Mouse (Mus musculus) lung, embryonic 14.5 days (tissue): Measurements from ENCODE around the gene Tubb2b. TPM values are rescaled to one million over a fixed set of nuclear protein-coding genes. Genes with fewer than 3 reads are reported as not detected.
A peak's percentile ranks its signal among the peaks of the same experiment; 100 is the strongest.
"Not testable (repeated sequence)": the region's sequence is repeated elsewhere in the genome, so short reads cannot be mapped to it uniquely, and the experiment has no call there.

ENCODE experiments used
- ATAC-seq: fragments of 200-750 bp; cut with Nextera tagmentation; 2 replicates; pipeline ENCODE4 v1.8.0; 2017; ENCODE audit warnings: mild to moderate bottlenecking, moderate TSS enrichment, moderate library complexity; ENCODE audit not compliant: insufficient read depth
- DNase-seq: peaks from one replicate; pipeline ENCODE4 v3.0.0-alpha.2; 2015
- H3K27ac ChIP-seq: fragments of 300-500 bp; sonication (generic); 2 replicates; pipeline ENCODE4 v1.5.1; 2014; ENCODE audit warnings: low read depth, mild to moderate bottlenecking, moderate library complexity
- H3K27me3 ChIP-seq: fragments of 300-500 bp; sonication (generic); 2 replicates; pipeline ENCODE4 v1.6.1; 2014; ENCODE audit warnings: low read length, control low read depth; ENCODE audit not compliant: insufficient read depth
- H3K36me3 ChIP-seq: fragments of 300-500 bp; sonication (generic); 2 replicates; pipeline ENCODE4 v1.6.1; 2014; ENCODE audit warnings: control low read depth; ENCODE audit not compliant: insufficient read depth
- H3K4me1 ChIP-seq: fragments of 300-500 bp; sonication (generic); 2 replicates; pipeline ENCODE4 v1.6.1; 2014; ENCODE audit warnings: antibody characterized with exemption, control low read depth; ENCODE audit not compliant: insufficient read depth
- H3K4me2 ChIP-seq: fragments of 300-500 bp; sonication (generic); 2 replicates; pipeline ENCODE4 v1.6.1; 2014; ENCODE audit warnings: mild to moderate bottlenecking
- H3K4me3 ChIP-seq: fragments of 300-500 bp; sonication (generic); 2 replicates; pipeline ENCODE4 v1.5.1; 2014; ENCODE audit warnings: low read depth, low read length
- H3K9ac ChIP-seq: fragments of 300-500 bp; sonication (generic); 2 replicates; pipeline ENCODE4 v1.6.1; 2014
- H3K9me3 ChIP-seq: fragments of 300-500 bp; sonication (generic); 2 replicates; pipeline ENCODE4 v1.6.1; 2016; ENCODE audit warnings: low read depth, low read length, control low read depth
- CTCF ChIP-seq: IDR thresholded peaks from 2 replicates; pipeline ENCODE4 v1.5.1; 2016; ENCODE audit warnings: antibody characterized with exemption, low read depth
- WGBS: fragments of 180-500 bp; shearing (Covaris S2); extraction: QIAGEN DNeasy Blood & Tissue Kit; methylation state at CpG from one replicate; pipeline ENCODE4 v1.1.7; 2014; 5-methylcytosine and 5-hydroxymethylcytosine counted together
- polyA plus RNA-seq: library from polyadenylated mRNA; unstranded; fragments of >200 nt; fragmentation: Nextera tagmentation; extraction: Ambion mirVana; gene quantifications from 2 replicates; pipeline ENCODE4 v1.2.1, GENCODE M21; 2014

Tubb2b gene
- polyA plus RNA-seq, 1 experiment from 2014 or later: 15.9 TPM

GRCm38 (mm10) chr13:34095542-34096435 is 34.5 kb downstream of the Tubb2b start:
- H3K9ac ChIP-seq: no peak overlapping the region
- TF ChIP-seq CTCF: no peak
- H3K36me3 ChIP-seq: no peaks in the 10 kb centered on the region
- no peaks in the 10 kb centered on the region for H3K4me1 ChIP-seq
- DNase-seq (peak; percentile 60), ATAC-seq (0 out of 2 replicates have a peak, but pooled peaks have one; percentile 49)
- 33% methylated on average over 7 of the region's 7 CpGs for WGBS
- no peak overlapping the region for H3K4me2 ChIP-seq
- no peaks in the 10 kb centered on the region for H3K27me3 ChIP-seq
- H3K4me3 ChIP-seq: no peak overlapping the region
- no peak overlapping the region for H3K27ac ChIP-seq
- no peaks in the 10 kb centered on the region for H3K9me3 ChIP-seq

DNA sequence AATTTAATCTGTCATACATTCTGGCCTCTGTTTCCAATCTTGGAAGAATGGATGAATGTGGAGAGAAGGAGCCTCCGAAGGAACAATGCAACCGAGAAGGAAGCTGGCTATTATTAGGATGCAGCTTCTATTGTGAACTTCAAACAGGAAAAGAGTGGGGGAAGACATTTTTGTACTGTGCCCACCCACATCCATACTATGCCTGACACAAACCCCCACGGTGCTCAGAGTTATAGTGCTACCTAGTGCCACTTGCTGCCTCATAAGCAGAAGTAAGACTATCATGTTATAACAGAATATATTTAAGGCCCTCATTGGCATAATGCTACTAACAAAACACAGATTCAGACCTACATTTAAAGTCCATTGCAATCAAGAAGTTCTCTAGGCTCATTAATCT is 40.9 kb downstream of the Tubb2b start:
- H3K4me2 ChIP-seq: no peak overlapping the region
- peak overlapping the region; percentile 50 for H3K27ac ChIP-seq
- no peaks in the 10 kb centered on the region for H3K9me3 ChIP-seq
- WGBS: 34% methylated on average over 3 of the region's 3 CpGs
- no peaks in the 10 kb centered on the region for H3K36me3 ChIP-seq
- H3K4me3 ChIP-seq: no peak overlapping the region
- H3K4me1 ChIP-seq: no peaks in the 10 kb centered on the region; the same call in 1 of the 2 replicates
- ATAC-seq (no peak), DNase-seq (no peak)
- H3K27me3 ChIP-seq: no peaks in the 10 kb centered on the region
- TF ChIP-seq CTCF: no peak
- H3K9ac ChIP-seq: no peak overlapping the region

DNA sequence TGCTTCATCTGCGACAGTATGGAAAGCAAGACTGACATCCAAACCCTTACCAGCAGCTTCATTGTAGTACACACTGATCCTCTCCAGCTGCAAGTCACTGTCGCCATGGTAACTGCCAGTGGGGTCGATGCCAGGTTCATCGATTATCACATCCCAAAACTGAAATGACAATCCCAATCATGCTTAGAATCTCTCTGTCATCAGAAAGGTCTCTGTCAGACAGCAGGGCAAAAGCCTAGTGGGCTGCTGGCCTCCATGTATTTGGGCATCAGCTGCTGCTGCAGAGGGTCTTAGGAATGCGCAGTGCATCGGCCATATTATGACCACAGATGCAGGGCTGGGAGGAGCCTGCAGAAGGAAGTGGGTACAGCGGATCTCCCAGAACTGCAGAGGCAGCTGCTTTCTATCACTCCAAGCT is 41.4 kb downstream of the Tubb2b start:
- Histone ChIP-seq H3K27ac (peak overlapping the region; percentile 50), H3K9ac (no peak overlapping the region), H3K9me3 (no peaks in the 10 kb centered on the region), H3K36me3 (no peaks in the 10 kb centered on the region), H3K4me2 (no peak overlapping the region), H3K4me1 (no peaks in the 10 kb centered on the region; the same call in 1 of the 2 replicates), H3K27me3 (no peaks in the 10 kb centered on the region), H3K4me3 (no peak overlapping the region)
- ATAC-seq (peak; percentile 71), DNase-seq (peak; percentile 48)
- no peak for TF ChIP-seq CTCF
- 37% methylated on average over 7 of the region's 7 CpGs for WGBS

GRCm38 (mm10) chr13:34088201-34088649 is 42.0 kb downstream of the Tubb2b start:
- H3K4me1 ChIP-seq, H3K4me2 ChIP-seq, H3K9ac ChIP-seq, H3K36me3 ChIP-seq, H3K27ac ChIP-seq, DNase-seq, H3K27me3 ChIP-seq, H3K9me3 ChIP-seq, H3K4me3 ChIP-seq: not testable (repeated sequence)
- ATAC-seq: peak; percentile 43; the same call in 1 of the 2 replicates
- WGBS: 51% methylated on average over 5 of the region's 5 CpGs

DNA sequence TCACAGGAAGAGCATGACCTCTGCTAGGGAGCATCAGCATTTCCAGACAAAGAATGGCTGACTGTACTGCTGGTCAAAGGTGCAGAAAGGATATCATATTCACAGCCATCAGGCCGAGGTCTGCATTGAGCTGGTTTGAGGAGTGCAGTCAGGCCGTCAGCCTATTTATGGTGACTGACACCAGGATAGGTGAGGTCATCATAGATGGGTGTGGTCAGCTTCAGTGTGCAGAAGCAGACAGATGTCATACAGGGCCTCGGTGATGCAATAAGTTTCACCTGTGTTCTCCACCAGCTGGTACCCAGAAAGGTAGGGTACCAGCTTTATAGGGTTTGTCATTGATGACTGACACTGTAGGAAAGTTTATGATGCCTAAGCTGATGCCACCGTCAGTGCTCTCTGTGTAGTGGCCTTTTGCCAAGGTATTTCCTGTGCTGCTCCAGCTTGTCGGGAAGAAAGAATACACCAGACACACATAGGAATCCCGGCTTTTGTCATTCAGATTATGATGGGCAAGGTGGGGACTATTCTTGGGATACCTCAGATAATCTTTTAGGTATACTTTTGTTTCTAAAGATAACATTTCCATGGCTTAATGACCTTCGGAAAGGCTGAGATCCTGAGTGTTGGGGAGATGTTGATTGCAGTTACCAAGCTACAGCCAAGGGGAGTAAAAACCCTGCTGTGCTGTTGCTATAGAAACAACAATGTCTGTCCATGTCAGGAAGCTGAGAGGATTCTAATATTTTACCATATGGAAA is 43.0 kb downstream of the Tubb2b start:
- no peaks in the 10 kb centered on the region for H3K27me3 ChIP-seq
- no peak overlapping the region for H3K27ac ChIP-seq
- no peak overlapping the region for H3K4me2 ChIP-seq
- H3K36me3 ChIP-seq: no peaks in the 10 kb centered on the region
- no peak for TF ChIP-seq CTCF
- ATAC-seq: no peak
- peak; percentile 44 for DNase-seq
- H3K9me3 ChIP-seq: no peaks in the 10 kb centered on the region
- no peak overlapping the region for H3K4me3 ChIP-seq
- WGBS: 48% methylated on average over 7 of the region's 7 CpGs
- no peak overlapping the region for H3K9ac ChIP-seq
- H3K4me1 ChIP-seq: no peaks in the 10 kb centered on the region; the same call in 1 of the 2 replicates

DNA sequence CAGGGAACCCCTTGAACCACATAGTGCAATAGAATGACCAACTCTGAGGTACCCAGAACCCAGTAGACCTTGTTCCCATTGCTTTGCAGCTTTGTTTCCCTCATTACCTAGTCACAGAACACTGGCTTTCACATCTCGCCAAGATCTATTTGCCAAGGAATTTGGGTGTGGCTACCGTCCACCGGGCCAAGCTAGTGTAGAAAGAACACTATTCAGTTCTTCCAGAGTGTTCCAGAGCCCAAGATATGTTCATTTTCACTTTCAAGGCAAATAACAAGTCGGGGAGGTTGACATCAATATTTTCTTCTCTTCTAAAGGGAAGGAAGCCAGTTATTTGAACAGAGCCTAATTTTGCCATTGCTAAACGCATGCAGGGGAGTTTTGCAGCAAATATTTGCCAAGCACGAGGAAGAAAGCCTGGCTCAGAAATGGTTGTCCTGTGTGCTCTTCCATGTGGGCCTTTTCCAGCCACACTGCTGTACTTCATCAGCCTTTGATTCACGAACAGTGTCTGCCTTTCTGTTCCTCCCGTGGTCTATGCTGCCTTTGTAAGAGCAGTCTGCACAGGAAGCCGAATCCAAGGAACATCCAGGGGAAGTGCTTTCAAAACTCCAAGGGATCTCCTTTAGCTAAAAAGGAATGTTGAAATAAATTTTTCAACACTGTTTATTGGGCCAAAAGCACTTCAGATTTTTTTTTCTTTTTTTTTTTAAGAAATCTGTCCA is 46.1 kb downstream of the Tubb2b start:
- Histone ChIP-seq H3K36me3 (no peaks in the 10 kb centered on the region), H3K9me3 (no peaks in the 10 kb centered on the region), H3K9ac (no peak overlapping the region), H3K4me1 (no peaks in the 10 kb centered on the region; the same call in 1 of the 2 replicates), H3K4me3 (no peak overlapping the region), H3K27ac (no peak overlapping the region), H3K4me2 (no peak overlapping the region), H3K27me3 (no peaks in the 10 kb centered on the region)
- no peak for ATAC-seq
- 50% methylated on average over 9 of the region's 9 CpGs for WGBS
- TF ChIP-seq CTCF: no peak
- no peak for DNase-seq
